Mouse (Mus musculus) brain, embryonic 14.5 days (tissue): ENCODE data around the gene Pou3f3. TPM values are rescaled to one million over a fixed set of nuclear protein-coding genes. Genes with fewer than 3 reads are reported as not detected.

Source experiments
- DNase-seq: peaks from one replicate; pipeline ENCODE4 v3.0.0-alpha.2; 2011; ENCODE audit warnings: low read depth
- CTCF ChIP-seq: fragments of 200-500 bp; IDR thresholded peaks from 2 replicates; pipeline ENCODE4 v1.5.1; 2012; ENCODE audit warnings: inconsistent platforms, mild to moderate bottlenecking, moderate library complexity, borderline replicate concordance; ENCODE audit not compliant: insufficient read depth, insufficient read length; ENCODE audit errors: extremely low read depth
- POLR2A ChIP-seq: fragments of 200-500 bp; IDR thresholded peaks from 2 replicates; pipeline ENCODE4 v1.6.1; 2012; ENCODE audit warnings: mild to moderate bottlenecking, inconsistent platforms, borderline replicate concordance; ENCODE audit not compliant: poor library complexity, insufficient read depth, insufficient read length, severe bottlenecking; ENCODE audit errors: extremely low read depth
- polyA plus RNA-seq: library from polyadenylated mRNA; depleted of rRNA; stranded (reverse); fragments of >200 nt; gene quantifications from 2 replicates; pipeline ENCODE4 v1.2.3, GENCODE M21; 2012

Gene Pou3f3
- polyA plus RNA-seq, 1 experiment, result 58.3 TPM

GRCm38 (mm10) chr1:42712311-42712690 is 16.7 kb downstream of the Pou3f3 start:
- TF ChIP-seq CTCF, result no peak
- no peak for TF ChIP-seq POLR2A
- DNase-seq, result no peak

- DNase-seq, result peak; percentile 87
- TF ChIP-seq CTCF (no peak), POLR2A (no peak)
Observed at GRCm38 (mm10) chr1:42713104-42713932, 17.8 kb downstream of the Pou3f3 start.

GRCm38 (mm10) chr1:42714016-42714931 is 18.7 kb downstream of the Pou3f3 start:
- DNase-seq, result peak; percentile 93
- TF ChIP-seq CTCF (peak; percentile 76), POLR2A (peak; percentile 18; the same call in 1 of the 2 replicates)

- DNase-seq, result peak; percentile 67
- TF ChIP-seq POLR2A (no peak), CTCF (peak; percentile 44; the same call in 1 of the 2 replicates)
Observed at GRCm38 (mm10) chr1:42718549-42718948, 23.0 kb downstream of the Pou3f3 start.

- DNase-seq, result peak; percentile 35
- TF ChIP-seq POLR2A (no peak), CTCF (no peak)
Observed at GRCm38 (mm10) chr1:42721353-42721752, 25.8 kb downstream of the Pou3f3 start.

- TF ChIP-seq POLR2A, result no peak
- TF ChIP-seq CTCF, result no peak
- DNase-seq, result no peak
Observed at GRCm38 (mm10) chr1:42723769-42724300, 28.3 kb downstream of the Pou3f3 start.

GRCm38 (mm10) chr1:42724881-42725280 is 29.3 kb downstream of the Pou3f3 start:
- TF ChIP-seq CTCF (no peak), POLR2A (no peak)
- DNase-seq, result no peak

- DNase-seq, result no peak
- no peak for TF ChIP-seq POLR2A
- no peak for TF ChIP-seq CTCF
Observed at GRCm38 (mm10) chr1:42727161-42727560, 31.6 kb downstream of the Pou3f3 start.

- TF ChIP-seq CTCF (no peak), POLR2A (no peak)
- no peak for DNase-seq
Observed at GRCm38 (mm10) chr1:42727676-42728075, 32.1 kb downstream of the Pou3f3 start.

- TF ChIP-seq CTCF, result no peak
- DNase-seq, result peak; percentile 49
Observed at GRCm38 (mm10) chr1:42741383-42742241, 46.0 kb downstream of the Pou3f3 start.
